Mouse (Mus musculus) B cell, adult 2 months (primary cell): ENCODE data around the gene Rtl8a.
"Not testable (repeated sequence)": the region's sequence is repeated elsewhere in the genome, so short reads cannot be mapped to it uniquely, and the experiment has no call there.

Source experiments
- DNase-seq, 2 experiments: peaks; one replicate each; pipeline ENCODE4 v3.0.0; 2022

Gene Rtl8a

GRCm38 (mm10) chrX:53642980-53643961 lies at the start of gene Rtl8a:
TSS of gene Rtl8a (minus strand) at chrX:53643682.
- DNase-seq = peak; percentile 78 to 81

DNA sequence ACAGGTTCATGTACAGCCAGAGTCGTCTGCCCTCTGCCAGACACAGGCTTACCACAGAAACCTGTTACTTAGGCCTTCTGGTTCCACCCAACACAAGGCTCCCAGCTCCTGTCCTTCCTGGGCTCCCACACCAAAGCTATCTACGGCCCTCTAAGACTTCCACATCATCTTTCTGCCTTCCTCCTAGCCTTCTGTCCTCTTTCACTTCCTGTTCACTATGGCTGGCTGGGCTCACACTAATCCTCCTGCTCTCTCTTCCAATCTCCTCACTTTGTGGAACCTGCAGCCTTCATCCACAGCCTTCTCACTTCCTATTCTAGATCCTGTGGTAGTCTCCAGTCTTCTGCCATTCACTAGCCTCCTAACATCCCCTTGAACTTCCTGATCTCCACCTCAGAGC lies 49.7 kb upstream of the Rtl8a start:
- no peak for DNase-seq

GRCm38 (mm10) chrX:53692065-53692464 lies 48.6 kb upstream of the Rtl8a start:
- DNase-seq = no peak

- DNase-seq = not testable (repeated sequence)
These were observed 41.2 kb upstream of the Rtl8a start for GRCm38 (mm10) chrX:53684676-53685075.

DNA sequence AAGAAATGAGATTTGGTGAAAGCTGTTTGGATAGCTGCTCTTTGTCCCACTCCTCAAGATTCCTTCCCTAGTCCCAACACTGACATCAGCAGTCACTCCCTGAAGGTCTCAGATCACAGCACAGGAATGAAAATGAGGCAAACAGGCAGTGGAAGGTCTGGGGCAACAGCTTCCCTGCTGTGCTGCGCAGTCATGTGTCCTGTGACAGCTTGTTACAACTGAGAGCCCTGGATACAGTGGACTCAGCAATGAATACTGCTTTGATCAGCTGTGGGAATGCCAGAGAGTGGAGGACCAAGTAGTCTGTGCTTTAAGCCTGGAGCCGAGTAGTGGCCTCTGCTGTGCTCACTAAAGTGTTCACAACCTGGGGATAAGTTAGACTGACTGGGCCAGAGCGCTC lies 39.2 kb upstream of the Rtl8a start:
- not testable (repeated sequence) for DNase-seq

DNA sequence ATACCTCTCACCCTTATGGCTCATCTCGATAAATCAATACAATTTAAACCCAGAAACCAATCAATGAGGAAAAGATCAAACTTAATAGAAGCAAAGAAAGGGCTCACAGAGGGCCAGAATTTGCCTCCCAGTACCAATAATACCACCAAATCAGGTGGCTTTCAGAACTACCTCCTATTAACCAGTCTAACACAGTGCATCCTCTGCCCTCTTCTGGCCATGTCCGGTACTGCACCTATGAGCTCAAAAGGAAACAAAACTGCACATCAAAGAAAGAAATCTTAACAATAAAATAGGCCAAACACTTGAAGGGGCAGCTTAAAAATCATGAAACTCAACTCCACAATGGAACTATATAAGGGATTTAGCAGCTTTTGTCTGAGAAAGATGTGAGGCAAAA lies 33.5 kb upstream of the Rtl8a start:
- peak; percentile 69 to 73 for DNase-seq

DNA sequence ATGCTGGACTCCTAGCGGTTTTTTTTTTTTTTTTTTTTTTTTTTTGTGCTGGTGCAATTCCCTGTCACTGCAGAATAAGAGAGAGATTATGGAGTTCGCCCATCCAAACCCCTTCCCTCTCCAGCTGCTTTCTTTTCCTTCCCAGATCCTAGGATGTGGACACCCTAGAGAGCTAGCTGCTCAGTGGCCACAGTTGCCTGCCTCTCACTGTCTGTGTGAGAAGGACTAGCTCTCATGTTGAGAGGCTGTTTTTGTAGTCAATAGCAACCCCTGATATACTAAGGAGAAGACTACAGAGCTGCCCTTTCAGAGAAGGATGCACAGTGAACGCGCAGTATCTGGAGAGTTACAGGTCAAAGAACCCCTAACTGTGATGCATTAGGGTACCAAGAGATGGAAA lies 27.2 kb upstream of the Rtl8a start:
- not testable (repeated sequence) for DNase-seq

GRCm38 (mm10) chrX:53670294-53670693 lies 26.8 kb upstream of the Rtl8a start, which contains the start of gene Rtl8b:
TSS of gene Rtl8b (minus strand) at chrX:53670408.
- peak; percentile 61 to 64 for DNase-seq

DNA sequence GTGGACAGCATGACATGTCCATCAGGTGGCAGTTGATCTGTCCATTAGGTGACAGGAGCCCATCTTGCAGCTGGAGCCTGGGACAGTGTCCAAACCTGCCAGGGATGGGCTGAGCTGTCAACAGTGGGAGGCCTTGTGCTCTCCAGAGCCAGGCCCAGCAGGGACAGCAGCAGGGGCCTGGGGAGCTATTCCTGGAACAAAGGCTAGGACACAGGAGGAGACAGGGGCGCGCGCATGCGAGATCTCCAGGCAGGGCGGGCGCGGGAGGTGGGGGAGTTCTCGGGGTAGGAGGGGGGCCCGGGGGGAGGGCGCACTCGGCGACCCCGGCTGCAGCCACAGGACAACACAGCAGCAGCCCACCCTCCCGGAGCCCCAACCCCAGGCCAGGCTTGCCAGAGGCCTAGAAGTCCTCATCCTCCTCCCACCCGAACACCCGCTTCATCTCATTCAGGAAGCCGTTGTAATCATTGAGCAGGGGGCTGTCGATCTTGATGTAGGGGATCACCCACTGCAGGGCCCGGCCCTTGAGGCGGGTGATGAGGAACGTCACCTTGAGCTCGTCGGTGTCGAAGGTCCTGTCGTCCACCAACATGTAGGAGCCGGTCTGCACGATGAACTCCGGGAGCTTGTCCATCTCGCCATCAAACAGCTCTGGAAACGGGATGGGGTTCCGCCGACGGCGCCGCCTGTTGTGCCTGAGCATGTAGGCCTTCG lies 26.2 kb upstream of the Rtl8a start:
- not testable (repeated sequence) for DNase-seq

DNA sequence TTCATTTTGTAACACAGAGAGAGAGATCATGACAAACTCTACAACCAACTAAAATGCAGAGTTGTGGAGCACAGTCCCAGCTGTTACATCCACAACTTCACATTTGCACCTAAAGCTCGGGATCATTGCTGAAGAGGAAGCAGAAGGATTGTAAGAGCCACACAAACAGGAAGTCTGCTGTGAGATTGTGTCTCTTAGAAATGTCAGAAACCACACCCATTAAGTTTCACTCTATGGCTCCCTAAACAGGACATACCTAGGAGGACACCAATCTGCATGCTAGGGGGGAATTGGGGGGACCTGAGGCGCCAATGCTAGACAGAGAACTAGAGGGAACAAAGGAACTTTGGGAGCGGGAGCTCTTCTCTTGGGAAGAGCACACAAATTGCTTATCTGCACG lies 9.4 kb upstream of the Rtl8a start:
- DNase-seq = not testable (repeated sequence)

DNA sequence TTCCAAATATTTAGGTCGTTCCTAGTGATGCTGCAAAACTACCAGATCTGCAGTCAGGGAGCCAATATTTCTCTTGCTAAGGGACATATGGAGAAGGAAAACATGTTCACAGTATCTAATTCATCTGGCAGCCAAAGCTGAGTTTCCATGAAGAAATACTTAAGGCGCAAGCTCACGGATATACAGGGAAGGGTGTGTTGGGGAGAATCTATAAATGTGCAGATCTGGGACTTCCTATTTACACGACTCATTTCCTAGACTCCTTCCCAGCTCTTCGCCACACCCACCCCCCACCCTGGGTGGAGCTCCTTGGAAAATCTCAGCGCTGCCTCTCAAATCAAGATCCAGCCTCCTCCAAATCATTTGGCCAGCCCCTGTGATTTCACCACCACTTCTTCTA lies 2.4 kb upstream of the Rtl8a start:
- DNase-seq = no peak

DNA sequence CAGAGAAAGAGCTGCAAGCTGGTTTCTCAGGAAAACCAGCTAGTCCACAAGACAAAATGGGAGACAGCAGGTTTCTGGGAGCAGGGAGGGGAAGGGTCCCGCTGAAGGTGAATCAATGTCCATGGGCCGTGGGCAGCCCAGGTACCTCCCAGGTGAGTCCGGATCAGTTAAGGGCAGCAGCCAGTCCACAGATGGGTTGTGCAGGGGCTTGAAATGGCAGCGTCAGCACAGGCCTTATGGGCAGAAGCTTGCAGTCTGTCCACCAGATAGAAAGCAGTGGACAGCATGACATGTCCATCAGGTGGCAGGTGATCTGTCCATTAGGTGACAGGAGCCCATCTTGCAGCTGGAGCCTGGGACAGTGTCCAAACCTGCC lies 890 bp downstream of the Rtl8a start:
- not testable (repeated sequence) for DNase-seq

GRCm38 (mm10) chrX:53638107-53638506 lies 5.4 kb downstream of the Rtl8a start:
- not testable (repeated sequence) for DNase-seq

GRCm38 (mm10) chrX:53611395-53611794 lies 32.1 kb downstream of the Rtl8a start:
- DNase-seq = not testable (repeated sequence)

- DNase-seq = peak; percentile 68
These were observed 32.9 kb downstream of the Rtl8a start for GRCm38 (mm10) chrX:53610571-53610970.

DNA sequence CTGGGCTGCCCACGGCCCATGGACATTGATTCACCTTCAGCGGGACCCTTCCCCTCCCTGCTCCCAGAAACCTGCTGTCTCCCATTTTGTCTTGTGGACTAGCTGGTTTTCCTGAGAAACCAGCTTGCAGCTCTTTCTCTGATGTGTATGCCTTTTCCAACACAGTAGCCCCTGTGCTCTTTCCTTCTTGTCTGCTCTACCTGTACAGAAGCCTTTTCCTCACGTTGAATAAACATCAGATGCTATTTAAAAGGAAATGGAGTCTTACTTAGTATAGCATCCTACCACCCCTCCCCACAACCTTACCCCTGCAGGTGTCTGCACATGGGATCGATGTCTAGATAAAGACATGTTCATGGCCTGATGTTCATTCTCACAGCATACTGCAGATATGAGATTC lies 34.6 kb downstream of the Rtl8a start, which contains the start of gene Gm14597:
Gm14597 (minus strand) TSS at position 101 of the 400 bp plus-strand sequence.
- not testable (repeated sequence) for DNase-seq

GRCm38 (mm10) chrX:53608122-53608813 lies 35.2 kb downstream of the Rtl8a start:
- no peak for DNase-seq

DNA sequence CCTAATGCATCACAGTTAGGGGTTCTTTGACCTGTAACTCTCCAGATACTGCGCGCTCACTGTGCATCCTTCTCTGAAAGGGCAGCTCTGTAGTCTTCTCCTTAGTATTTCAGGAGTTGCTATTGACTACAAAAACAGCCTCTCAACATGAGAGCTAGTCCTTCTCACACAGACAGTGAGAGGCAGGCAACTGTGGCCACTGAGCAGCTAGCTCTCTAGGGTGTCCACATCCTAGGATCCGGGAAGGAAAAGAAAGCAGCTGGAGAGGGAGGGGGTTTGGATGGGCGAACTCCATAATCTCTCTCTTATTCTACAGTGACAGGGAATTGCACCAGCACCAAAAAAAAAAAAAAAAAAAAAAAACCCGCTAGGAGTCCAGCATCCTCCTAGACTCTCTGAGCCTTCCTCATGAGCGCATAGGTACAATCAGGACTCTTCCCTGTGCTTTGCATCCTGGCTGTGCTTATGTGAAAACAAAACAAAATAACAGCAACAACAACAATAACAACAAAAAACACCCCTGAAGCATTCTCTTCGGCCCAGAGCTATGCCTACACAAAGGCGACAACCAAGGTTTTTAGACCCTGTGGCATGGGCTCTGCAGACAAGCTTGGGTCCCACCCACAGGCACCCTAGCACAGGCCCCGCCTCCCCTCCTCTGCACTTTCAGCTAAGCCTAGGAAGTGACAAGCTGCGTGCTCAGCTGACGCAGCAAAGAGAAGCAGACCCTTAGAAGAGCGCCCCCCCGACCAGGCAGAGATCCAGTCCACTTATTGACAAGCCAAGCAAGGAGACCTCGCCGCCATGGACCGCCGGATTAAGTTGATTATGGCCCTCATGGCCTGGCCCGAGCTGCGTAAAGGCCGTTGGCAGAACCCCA lies 36.0 kb downstream of the Rtl8a start, which contains the start of gene Rtl8c:
Rtl8c (plus strand) TSS at position 791 of the 880 bp plus-strand sequence.
- DNase-seq = peak; percentile 31 to 35

DNA sequence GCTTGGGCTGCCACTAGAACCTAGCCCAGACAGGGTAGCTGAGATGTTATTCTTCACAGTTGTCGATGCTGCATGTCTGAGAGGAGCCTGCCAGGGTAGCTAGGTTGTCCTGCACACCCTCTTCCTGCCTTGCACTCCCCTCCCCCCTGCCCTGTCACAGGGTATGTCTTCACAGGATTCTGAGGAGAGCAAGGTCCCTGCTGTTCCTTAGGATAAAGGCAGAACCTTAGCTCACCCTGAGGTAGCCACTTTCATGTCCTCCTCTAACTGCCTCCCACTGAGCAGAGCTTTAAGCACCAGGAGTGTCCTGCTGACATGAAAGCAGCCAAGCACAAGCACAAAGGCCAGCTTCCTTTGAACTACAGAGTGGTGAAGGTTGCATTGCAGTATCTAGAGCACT lies 37.3 kb downstream of the Rtl8a start:
- not testable (repeated sequence) for DNase-seq

DNA sequence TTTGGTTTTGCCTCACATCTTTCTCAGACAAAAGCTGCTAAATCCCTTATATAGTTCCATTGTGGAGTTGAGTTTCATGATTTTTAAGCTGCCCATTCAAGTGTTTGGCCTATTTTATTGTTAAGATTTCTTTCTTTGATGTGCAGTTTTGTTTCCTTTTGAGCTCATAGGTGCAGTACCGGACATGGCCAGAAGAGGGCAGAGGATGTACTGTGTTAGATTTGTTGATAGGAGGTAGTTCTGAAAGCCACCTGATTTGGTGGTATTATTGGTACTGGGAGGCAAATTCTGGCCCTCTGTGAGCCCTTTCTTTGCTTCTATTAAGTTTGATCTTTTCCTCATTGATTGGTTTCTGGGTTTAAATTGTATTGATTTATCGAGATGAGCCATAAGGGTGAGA lies 43.5 kb downstream of the Rtl8a start:
- peak; percentile 56 to 69 for DNase-seq
